In the genomic region with DNA sequence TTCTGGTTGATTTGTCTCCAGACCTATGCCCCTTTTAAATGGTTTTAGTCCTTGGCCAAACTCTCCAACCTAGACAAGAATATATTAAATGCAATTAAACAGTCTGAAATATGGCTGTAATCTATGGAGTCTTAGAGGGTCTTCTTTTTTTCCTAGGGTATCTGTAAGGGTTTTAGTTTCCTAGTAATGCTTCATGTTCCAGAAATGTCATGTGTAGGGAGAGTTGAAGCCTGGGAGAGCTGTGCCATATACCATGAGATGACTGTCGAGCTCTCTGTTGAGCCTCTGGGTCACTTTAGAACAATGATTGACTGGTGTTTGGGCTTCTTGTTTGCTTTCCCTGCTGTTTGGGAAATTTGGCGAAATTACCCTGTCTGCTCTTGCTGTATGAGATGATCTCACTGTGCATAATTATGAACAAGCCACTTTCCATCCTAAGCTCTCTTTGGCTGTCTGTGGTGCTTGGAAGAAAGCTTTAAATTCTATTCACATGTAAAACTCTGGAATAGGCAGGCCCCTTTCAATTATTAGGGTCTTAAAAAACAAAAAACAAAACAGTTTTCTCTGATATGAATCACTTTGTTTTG, we compare ENCODE assay signal across 13 mouse cellular contexts.
"Had no signal": no experiment of that assay in that cellular context is flagged by ENCODE, and none has a peak within 500 bp of the region (broad histone marks: within the 10 kb centered on the region; RNA-seq: fewer than 3 reads in every experiment).

No protein-coding gene starts in this region.

- H3K36me3 ChIP-seq: limb, embryonic 15.5 days; liver, embryonic 12.5 days had no signal

- H3K27ac ChIP-seq: limb, embryonic 15.5 days; liver, embryonic 12.5 days; macrophage had no signal

- H3K27me3 ChIP-seq: limb, embryonic 15.5 days; liver, embryonic 12.5 days; megakaryocyte, embryonic 14.5 days had no signal

- ATAC-seq: liver, embryonic 12.5 days had no signal

- H3K4me2 ChIP-seq: limb, embryonic 15.5 days; liver, embryonic 12.5 days; lung, embryonic 14.5 days; midbrain, embryonic 11.5 days had no signal

- DNase-seq: kidney, adult 11 months; kidney, postnatal 36 days; layer of hippocampus, adult 9-11 months; layer of hippocampus, postnatal 36 days; lung, embryonic 14.5 days; lung, postnatal 10 days; right cerebral cortex, postnatal 25 days; thymus, postnatal 36 days had no signal

- H3K4me3 ChIP-seq: limb, embryonic 15.5 days; liver, embryonic 12.5 days; megakaryocyte, embryonic 14.5 days had no signal

- H3K9ac ChIP-seq: limb, embryonic 15.5 days; liver, embryonic 12.5 days; lung, embryonic 14.5 days had no signal

- H3K9me3 ChIP-seq: limb, embryonic 15.5 days; liver, embryonic 12.5 days had no signal

- H3K4me1 ChIP-seq: limb, embryonic 15.5 days; liver, embryonic 12.5 days had no signal
